Mouse (Mus musculus): ENCODE data around the gene Cyp26a1. TPM values are rescaled to one million over a fixed set of nuclear protein-coding genes. Genes with fewer than 3 reads are reported as not detected.

Cyp26a1 gene
- polyA plus RNA-seq, 1 experiment from 2014 or later = 0.22 TPM

DNA sequence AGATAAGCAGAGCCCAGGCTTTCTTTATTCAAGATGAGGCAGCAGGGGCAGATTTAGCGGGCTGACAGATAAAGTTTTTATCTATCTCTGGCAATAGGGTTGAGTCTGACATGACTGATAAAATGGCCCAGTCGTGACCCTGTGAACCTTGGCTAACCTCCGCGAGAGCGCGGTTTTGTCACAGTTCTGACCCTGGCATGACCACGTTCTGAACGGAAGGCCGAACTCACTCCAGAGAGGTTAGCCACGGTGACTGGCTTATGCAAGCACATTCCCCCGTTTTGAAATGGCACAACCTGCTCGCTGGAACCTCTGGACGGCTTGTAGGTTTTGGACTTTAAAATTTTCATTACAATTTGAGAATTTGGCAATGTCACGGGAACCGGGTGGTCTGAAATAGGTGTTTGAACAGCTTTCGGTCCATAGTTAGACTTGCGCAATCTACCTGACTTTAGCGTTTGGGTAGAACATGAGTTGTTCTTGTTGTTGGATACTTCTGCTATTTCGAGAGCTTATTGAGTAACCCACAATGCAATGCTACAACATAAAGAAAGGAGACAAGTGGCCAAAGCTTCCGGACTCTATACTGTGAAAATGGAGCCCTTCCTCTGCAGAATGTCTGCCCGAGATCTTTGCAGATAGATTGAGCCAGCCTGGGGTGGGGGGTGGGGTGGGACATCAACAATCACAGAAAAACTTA lies 4.9 kb downstream of the Cyp26a1 start:
- Histone ChIP-seq H3K4me1 (replicated peaks) (peaks cover 17% of the 10 kb centered on the region), H3K9me3 (no peaks in the 10 kb centered on the region), H3K27ac (replicated peaks) (no peak overlapping the region), H3K4me2 (no peak overlapping the region), H3K9ac (no peak overlapping the region), H3K36me3 (no peaks in the 10 kb centered on the region), H3K4me3 (no peak overlapping the region), H3K27me3 (peaks cover 63% of the 10 kb centered on the region)
- 56% methylated on average over 21 of the region's 21 CpGs for whole genome bisulfite sequencing
- no peak for ATAC-seq (ENCODE audit: low FRiP score, low read depth)

DNA sequence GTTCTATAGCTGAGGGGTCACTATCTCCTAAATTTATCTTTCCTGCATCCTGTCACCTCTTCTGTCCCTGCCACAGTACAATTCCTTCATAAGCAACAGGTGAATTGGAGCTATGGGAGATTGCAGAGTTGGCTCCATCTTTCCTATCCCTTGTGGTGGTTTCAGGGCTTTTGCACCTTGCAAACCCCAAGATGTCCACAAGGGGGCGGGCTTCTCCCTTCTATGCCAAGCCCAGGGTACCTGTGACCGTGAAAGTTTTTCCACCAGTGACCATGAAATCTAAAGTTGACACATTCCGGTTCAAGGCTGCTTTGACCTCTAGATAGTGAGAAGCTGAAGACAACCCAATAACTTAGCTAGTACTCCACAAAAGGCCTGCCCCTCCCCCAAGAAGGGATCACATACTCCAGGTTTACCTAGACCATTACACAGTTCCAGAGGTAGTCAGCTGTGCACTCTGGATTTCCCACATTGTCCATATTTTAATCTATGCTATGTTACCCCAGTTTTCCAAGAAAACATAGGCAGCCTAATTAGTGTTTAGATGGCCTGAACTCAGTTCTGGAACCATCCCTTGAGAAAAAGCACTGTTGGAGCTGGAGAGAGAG lies 6.4 kb downstream of the Cyp26a1 start:
- Histone ChIP-seq H3K9ac (no peak overlapping the region), H3K27me3 (peaks cover 48% of the 10 kb centered on the region), H3K4me1 (replicated peaks) (peaks cover 2% of the 10 kb centered on the region), H3K9me3 (no peaks in the 10 kb centered on the region), H3K4me2 (no peak overlapping the region), H3K4me3 (no peak overlapping the region), H3K36me3 (no peaks in the 10 kb centered on the region), H3K27ac (replicated peaks) (no peak overlapping the region)
- 8% methylated on average over 3 of the region's 3 CpGs for WGBS
- ATAC-seq (ENCODE audit: low FRiP score, low read depth) = peak; percentile 54; the same call in 1 of the 2 replicates

DNA sequence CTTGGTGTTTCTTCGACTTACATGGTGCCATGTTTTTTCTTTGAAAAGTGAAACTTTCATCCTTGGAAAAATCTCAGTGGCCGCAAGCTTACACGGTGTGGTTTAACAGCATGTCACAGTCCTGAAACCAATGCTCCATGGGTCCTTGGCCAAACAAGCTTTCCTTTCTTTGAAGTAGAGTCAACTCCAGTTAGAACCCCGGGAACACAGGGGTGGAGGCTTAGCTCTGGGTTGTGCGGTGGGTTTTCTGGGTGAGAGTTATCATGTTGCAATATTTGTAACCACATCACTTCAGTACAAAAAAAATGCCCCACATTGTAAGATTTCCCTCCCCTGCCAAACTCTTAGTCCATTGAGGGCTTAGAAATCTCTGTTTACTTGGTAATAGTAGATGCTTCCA lies 8.1 kb downstream of the Cyp26a1 start:
- 96% methylated on average over 5 of the region's 5 CpGs for WGBS
- ATAC-seq (ENCODE audit: low FRiP score, low read depth) = no peak
- peaks cover 31% of the 10 kb centered on the region for H3K27me3 ChIP-seq

DNA sequence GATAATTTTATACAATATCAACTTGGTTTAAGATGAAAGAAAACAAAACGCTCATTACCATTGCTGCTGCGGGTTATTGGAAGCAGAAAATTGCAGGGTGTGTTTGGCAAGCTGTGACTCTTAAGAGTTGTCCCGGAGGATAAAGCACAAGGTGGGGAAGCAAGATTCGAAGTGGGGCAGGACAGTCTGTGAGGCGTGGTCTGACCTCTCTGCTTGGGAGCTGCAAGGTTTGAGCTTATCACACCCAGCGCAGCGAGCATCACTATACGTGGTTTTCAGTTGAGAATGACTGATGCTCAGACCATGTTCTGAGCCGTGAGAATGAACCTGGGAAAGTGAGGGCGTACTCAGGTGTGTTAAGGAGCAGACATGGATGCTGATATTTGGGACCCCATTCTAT lies 17.1 kb downstream of the Cyp26a1 start:
- Histone ChIP-seq H3K9ac (no peak overlapping the region), H3K27ac (replicated peaks) (no peak overlapping the region), H3K27me3 (no peaks in the 10 kb centered on the region), H3K4me2 (no peak overlapping the region), H3K36me3 (no peaks in the 10 kb centered on the region), H3K9me3 (no peaks in the 10 kb centered on the region), H3K4me3 (no peak overlapping the region), H3K4me1 (replicated peaks) (no peaks in the 10 kb centered on the region)
- ATAC-seq (ENCODE audit: low FRiP score, low read depth) = no peak
- 83% methylated on average over 10 of the region's 10 CpGs for WGBS

More for the DNA sequence above, 8.1 kb downstream of the Cyp26a1 start:
- no peaks in the 10 kb centered on the region for H3K9me3 ChIP-seq
- H3K4me3 ChIP-seq = no peak overlapping the region
- no peak overlapping the region for H3K9ac ChIP-seq
- H3K27ac ChIP-seq (replicated peaks) = no peak overlapping the region
- H3K4me2 ChIP-seq = no peak overlapping the region
- H3K4me1 ChIP-seq (replicated peaks) = no peaks in the 10 kb centered on the region
- no peaks in the 10 kb centered on the region for H3K36me3 ChIP-seq

DNA sequence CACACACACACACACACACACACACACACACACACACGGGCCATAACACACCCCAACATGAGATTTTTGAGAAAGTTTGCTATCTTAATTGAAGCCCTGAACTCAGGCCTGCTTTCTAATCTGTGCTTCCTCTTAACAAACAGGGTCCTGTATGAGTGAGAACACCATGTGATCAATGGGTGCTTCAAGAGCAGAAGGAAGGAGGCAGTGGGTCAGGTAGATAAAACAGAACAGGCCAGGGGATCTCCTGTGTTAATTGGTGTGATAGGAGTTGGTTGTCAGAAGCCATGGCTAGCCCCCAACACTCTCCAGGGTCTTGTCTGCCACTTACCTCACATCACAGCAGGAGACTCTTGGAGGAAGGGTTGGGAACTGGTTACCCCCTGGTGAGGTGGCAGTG lies 18.4 kb downstream of the Cyp26a1 start:
- 85% methylated on average over 1 of the region's 1 CpGs for whole genome bisulfite sequencing
- Histone ChIP-seq H3K4me3 (no peak overlapping the region), H3K27ac (replicated peaks) (no peak overlapping the region), H3K4me1 (replicated peaks) (no peaks in the 10 kb centered on the region), H3K36me3 (no peaks in the 10 kb centered on the region), H3K4me2 (no peak overlapping the region), H3K9ac (no peak overlapping the region), H3K9me3 (no peaks in the 10 kb centered on the region), H3K27me3 (no peaks in the 10 kb centered on the region)
- no peak for ATAC-seq (ENCODE audit: low FRiP score, low read depth)

DNA sequence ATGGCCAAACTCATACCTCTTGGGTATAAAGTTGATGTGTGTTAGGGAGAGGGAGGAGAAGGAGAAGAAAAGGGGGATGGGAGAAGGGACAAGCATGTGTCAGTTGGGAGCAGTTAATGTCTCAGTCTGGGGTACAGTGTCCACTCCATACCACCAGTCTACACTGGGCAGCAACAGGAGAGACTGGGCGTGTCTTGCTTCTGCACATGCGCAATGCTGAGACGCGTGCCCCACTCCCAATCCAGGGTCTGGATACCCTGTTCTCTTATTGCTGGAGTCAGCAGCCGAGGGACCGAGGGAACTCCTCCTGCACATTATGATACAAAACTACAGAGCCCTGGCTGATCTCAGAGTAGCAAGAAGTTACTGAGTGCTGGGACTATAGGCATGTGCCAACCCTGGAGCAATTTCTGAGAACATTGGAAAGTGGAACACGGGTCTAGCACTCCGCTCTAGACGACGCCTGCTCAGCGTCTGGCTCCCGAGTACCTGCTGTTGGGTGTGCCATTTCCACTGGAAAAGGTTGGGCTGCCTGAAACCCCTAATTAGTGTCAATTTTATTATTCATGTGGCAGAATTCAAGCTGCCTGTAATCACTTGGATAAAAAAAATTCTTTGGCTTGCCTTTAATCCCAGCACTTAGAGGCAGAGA lies 19.1 kb downstream of the Cyp26a1 start:
- Histone ChIP-seq H3K4me1 (replicated peaks) (no peaks in the 10 kb centered on the region), H3K36me3 (no peaks in the 10 kb centered on the region), H3K9me3 (no peaks in the 10 kb centered on the region), H3K9ac (no peak overlapping the region), H3K4me2 (no peak overlapping the region), H3K27me3 (no peaks in the 10 kb centered on the region), H3K4me3 (no peak overlapping the region), H3K27ac (replicated peaks) (no peak overlapping the region)
- no peak for ATAC-seq (ENCODE audit: low FRiP score, low read depth)
- WGBS = 90% methylated on average over 12 of the region's 12 CpGs

DNA sequence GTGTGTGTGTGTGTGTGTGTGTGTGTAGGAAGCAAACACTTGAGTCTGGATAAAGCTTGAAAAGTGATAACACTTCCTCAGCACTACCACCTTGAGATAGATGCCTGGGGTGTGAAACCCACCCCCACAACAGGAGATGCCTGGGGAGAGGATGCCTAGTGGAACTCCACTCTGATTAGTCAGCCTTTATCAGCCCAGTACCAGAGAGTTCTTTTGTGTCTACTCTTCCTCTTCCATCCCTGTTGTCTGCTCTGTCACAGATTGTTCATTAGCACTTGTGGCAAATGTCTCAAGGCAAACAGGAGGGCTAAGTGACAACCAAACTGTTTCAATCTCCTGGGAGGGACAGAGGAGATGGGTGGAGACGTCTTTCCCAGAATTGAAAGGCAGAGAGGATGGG lies 21.6 kb downstream of the Cyp26a1 start:
- Histone ChIP-seq H3K4me3 (no peak overlapping the region), H3K4me1 (replicated peaks) (no peaks in the 10 kb centered on the region), H3K36me3 (no peaks in the 10 kb centered on the region), H3K9ac (no peak overlapping the region), H3K9me3 (no peaks in the 10 kb centered on the region), H3K27ac (replicated peaks) (no peak overlapping the region), H3K27me3 (no peaks in the 10 kb centered on the region), H3K4me2 (no peak overlapping the region)
- no peak for ATAC-seq (ENCODE audit: low FRiP score, low read depth)
- WGBS = 44% methylated on average over 1 of the region's 1 CpGs

DNA sequence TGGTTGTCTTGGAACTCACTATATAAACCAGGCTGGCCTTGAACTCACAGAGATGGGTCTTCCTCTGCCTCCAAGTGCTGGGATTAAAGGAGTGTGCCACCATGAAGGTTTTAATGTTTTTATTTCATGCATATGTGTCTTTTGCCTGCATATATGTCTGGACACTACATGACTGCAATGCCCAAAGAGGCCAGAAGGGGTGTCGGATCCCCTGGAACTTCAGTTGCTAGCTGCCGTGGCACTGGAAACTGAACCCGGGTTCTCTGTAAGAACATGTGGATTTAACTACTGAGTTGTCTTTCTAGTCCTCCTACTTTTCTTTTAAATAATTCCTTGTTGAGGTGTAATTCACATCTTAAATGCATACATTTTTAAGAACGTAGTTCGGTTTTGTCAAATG lies 27.0 kb downstream of the Cyp26a1 start:
- Histone ChIP-seq H3K9ac (no peak overlapping the region), H3K4me2 (no peak overlapping the region), H3K4me1 (replicated peaks) (no peaks in the 10 kb centered on the region), H3K36me3 (no peaks in the 10 kb centered on the region), H3K27me3 (no peaks in the 10 kb centered on the region), H3K9me3 (no peaks in the 10 kb centered on the region), H3K27ac (replicated peaks) (no peak overlapping the region), H3K4me3 (no peak overlapping the region)
- no peak for ATAC-seq (ENCODE audit: low FRiP score, low read depth)
- WGBS = 95% methylated on average over 5 of the region's 5 CpGs

DNA sequence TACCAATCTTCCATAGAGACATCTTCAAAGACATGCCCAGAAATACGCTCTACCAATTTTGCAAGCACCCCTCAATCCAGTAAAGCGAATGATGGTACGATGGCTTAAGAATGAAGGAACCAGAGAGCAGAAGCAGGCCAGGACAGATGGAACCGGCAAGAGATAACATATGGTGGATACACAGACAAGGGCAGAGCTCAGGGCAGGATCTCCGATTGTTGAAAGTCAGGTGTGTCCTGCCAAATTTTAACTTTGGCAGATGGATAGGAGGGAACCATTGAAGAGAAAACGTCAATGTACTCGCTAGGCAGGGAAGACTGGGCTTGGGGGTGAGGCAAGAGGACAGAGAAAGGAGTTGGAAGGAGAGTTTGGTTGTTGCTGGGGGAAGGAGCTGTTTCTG lies 29.0 kb downstream of the Cyp26a1 start:
- H3K4me1 ChIP-seq (replicated peaks) = no peaks in the 10 kb centered on the region
- no peak for ATAC-seq (ENCODE audit: low FRiP score, low read depth)

DNA sequence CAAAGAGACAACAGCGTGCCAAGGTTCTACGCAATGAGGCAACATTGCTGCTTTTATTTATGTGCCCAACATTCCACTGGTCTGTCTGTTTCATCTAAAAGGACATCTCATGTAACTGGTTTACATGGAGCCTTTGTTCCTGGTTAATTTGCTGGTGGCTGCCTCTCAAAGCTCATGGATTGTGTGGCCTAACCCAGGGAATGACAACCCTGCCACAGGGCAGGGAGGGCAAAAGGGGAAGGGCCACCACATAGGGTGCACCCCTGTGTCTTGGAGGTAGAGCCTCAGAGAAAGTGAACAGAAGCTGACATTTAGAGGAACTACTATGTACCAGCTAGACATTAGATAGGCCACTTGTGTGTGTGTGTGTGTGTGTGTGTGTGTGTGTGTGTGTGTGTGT lies 29.8 kb downstream of the Cyp26a1 start:
- no peaks in the 10 kb centered on the region for H3K4me1 ChIP-seq (replicated peaks)
- H3K9me3 ChIP-seq = no peaks in the 10 kb centered on the region
- no peak overlapping the region for H3K27ac ChIP-seq (replicated peaks)
- H3K36me3 ChIP-seq = no peaks in the 10 kb centered on the region
- WGBS = 93% methylated on average over 2 of the region's 2 CpGs
- H3K27me3 ChIP-seq = no peaks in the 10 kb centered on the region
- no peak overlapping the region for H3K4me2 ChIP-seq
- H3K9ac ChIP-seq = no peak overlapping the region
- H3K4me3 ChIP-seq = no peak overlapping the region
- no peak for ATAC-seq (ENCODE audit: low FRiP score, low read depth)

More for the DNA sequence above, 29.0 kb downstream of the Cyp26a1 start:
- H3K4me3 ChIP-seq = no peak overlapping the region
- no peak overlapping the region for H3K4me2 ChIP-seq
- H3K27ac ChIP-seq (replicated peaks) = no peak overlapping the region
- no peak overlapping the region for H3K9ac ChIP-seq
- H3K36me3 ChIP-seq = no peaks in the 10 kb centered on the region
- no peaks in the 10 kb centered on the region for H3K9me3 ChIP-seq
- WGBS = 93% methylated on average over 7 of the region's 7 CpGs
- H3K27me3 ChIP-seq = no peaks in the 10 kb centered on the region

DNA sequence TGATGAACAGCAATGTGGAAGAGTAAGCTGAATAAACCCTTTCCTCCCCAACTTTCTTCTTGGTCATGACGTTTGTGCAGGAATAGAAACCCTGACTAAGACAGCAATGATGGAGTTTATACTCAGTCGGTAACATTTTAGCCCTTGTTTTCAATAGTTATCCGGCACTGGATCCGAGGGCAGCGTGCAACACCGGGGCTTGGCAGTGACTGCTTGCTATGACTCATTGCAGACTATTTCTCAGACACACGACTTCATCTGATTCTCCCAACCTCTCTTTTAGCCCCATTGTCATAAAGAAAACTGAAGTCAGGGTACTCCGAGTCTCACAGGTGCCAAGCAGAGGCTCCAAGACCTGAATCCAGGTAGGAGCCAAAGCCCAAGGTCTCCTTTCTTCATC lies 37.8 kb downstream of the Cyp26a1 start:
- WGBS = 89% methylated on average over 8 of the region's 8 CpGs
- no peaks in the 10 kb centered on the region for H3K4me1 ChIP-seq (replicated peaks)
- no peak for ATAC-seq (ENCODE audit: low FRiP score, low read depth)
- H3K9me3 ChIP-seq = no peaks in the 10 kb centered on the region
- no peaks in the 10 kb centered on the region for H3K36me3 ChIP-seq
- no peaks in the 10 kb centered on the region for H3K27me3 ChIP-seq
- no peak overlapping the region for H3K4me3 ChIP-seq
- no peak overlapping the region for H3K9ac ChIP-seq
- H3K4me2 ChIP-seq = no peak overlapping the region
- H3K27ac ChIP-seq (replicated peaks) = no peak overlapping the region

DNA sequence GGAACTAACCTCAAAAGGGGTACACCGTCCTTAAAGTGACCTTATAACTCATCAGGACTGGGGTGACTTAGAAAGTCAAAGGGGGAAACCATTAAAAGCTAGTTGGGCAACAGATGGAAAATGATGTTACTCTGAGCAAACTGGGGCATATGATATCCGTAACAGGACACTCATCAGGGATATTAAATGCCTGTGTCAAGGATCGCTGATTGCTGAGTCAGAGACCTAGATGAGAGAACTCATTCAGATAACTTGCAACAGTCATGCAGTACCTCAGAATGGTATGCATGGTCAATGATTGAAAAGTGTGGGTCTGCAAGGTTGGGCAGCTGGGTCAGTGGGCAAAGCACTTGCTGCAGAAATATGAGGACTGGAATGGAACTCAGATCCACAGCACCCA lies 41.0 kb downstream of the Cyp26a1 start:
- H3K4me3 ChIP-seq = no peak overlapping the region
- no peak overlapping the region for H3K27ac ChIP-seq (replicated peaks)
- H3K9ac ChIP-seq = no peak overlapping the region
- no peaks in the 10 kb centered on the region for H3K27me3 ChIP-seq
- H3K4me2 ChIP-seq = no peak overlapping the region
- no peak for ATAC-seq (ENCODE audit: low FRiP score, low read depth)
- no peaks in the 10 kb centered on the region for H3K9me3 ChIP-seq
- 91% methylated on average over 3 of the region's 3 CpGs for WGBS
- no peaks in the 10 kb centered on the region for H3K36me3 ChIP-seq
- H3K4me1 ChIP-seq (replicated peaks) = no peaks in the 10 kb centered on the region

All from hindbrain, embryonic 15.5 days (tissue).